Mouse (Mus musculus) kidney, embryonic 15.5 days (tissue): ENCODE results near the gene Snrpb2. TPM values are rescaled to one million over a fixed set of nuclear protein-coding genes. Genes with fewer than 3 reads are reported as not detected.

ENCODE experiments used
- ATAC-seq: fragments of 200-750 bp; cut with Nextera tagmentation; replicated peaks from 2 replicates; pipeline ENCODE4 v1.8.0; 2017; ENCODE audit warnings: moderate TSS enrichment; ENCODE audit not compliant: low FRiP score
- H3K27ac ChIP-seq: fragments of 300-500 bp; sonication (generic); 2 replicates; pipeline ENCODE4 v1.5.1; 2015; ENCODE audit warnings: mild to moderate bottlenecking, inconsistent platforms
- H3K27me3 ChIP-seq: fragments of 300-500 bp; sonication (generic); 2 replicates; pipeline ENCODE4 v1.6.1; 2015; ENCODE audit warnings: inconsistent platforms
- H3K36me3 ChIP-seq: fragments of 300-500 bp; sonication (generic); 2 replicates; pipeline ENCODE4 v1.6.1; 2015; ENCODE audit warnings: inconsistent platforms
- H3K4me1 ChIP-seq: fragments of 300-500 bp; sonication (generic); 2 replicates; pipeline ENCODE4 v1.6.1; 2015; ENCODE audit warnings: inconsistent platforms
- H3K4me2 ChIP-seq: fragments of 300-500 bp; sonication (generic); 2 replicates; pipeline ENCODE4 v1.6.1; 2015; ENCODE audit warnings: moderate library complexity, mild to moderate bottlenecking, inconsistent platforms
- H3K4me3 ChIP-seq: fragments of 300-500 bp; sonication (generic); replicated peaks from 2 replicates; pipeline ENCODE4 v1.5.1; 2015; ENCODE audit warnings: mild to moderate bottlenecking, inconsistent platforms
- H3K9ac ChIP-seq: fragments of 300-500 bp; sonication (generic); 2 replicates; pipeline ENCODE4 v1.6.1; 2015; ENCODE audit warnings: mild to moderate bottlenecking, inconsistent platforms
- H3K9me3 ChIP-seq: fragments of 300-500 bp; sonication (generic); replicated peaks from 2 replicates; pipeline ENCODE4 v1.6.1; 2016; ENCODE audit warnings: inconsistent platforms
- WGBS: fragments of 180-500 bp; shearing (Covaris S2); methylation state at CpG from one replicate; pipeline ENCODE4 v1.1.7; 2015; ENCODE audit warnings: mixed read lengths; 5-methylcytosine and 5-hydroxymethylcytosine counted together
- polyA plus RNA-seq: library from polyadenylated mRNA; unstranded; fragments of >200 nt; fragmentation: Nextera tagmentation; extraction: Ambion mirVana; gene quantifications from 2 replicates; pipeline ENCODE4 v1.2.1, GENCODE M21; 2015

Snrpb2 gene
- polyA plus RNA-seq, 1 experiment from 2014 or later, result 78.3 TPM

DNA sequence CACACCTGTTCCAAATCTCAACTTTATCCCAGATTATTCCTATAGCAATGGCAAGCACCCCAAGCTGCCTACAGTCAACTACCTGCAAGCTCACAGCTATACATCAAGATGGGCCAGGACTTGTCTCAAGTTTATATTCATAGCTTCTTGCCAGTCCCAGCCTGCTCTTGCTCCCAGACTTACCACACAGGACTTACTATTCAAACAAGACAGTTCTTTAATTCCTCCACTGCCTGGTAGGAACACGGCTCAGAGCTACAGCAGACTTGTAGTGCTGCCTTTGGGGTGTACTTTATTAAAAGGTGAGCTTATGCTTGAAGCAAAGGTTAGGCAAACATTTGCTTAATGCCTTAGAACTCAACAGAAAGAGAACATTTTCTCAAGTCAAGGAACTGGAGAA lies 34.3 kb downstream of the Snrpb2 start:
- Histone ChIP-seq H3K27me3 (0 out of 2 replicates have a peak, but pooled peaks cover 4% of the 10 kb centered on the region), H3K9ac (no peak overlapping the region), H3K36me3 (no peaks in the 10 kb centered on the region), H3K4me3 (no peak overlapping the region), H3K4me2 (no peak overlapping the region), H3K9me3 (no peaks in the 10 kb centered on the region), H3K4me1 (no peaks in the 10 kb centered on the region), H3K27ac (no peak overlapping the region)
- WGBS, result 79% methylated on average over 1 of the region's 1 CpGs
- no peak for ATAC-seq

- 88% methylated on average over 1 of the region's 1 CpGs for WGBS
- no peaks in the 10 kb centered on the region for H3K9me3 ChIP-seq
Measured at GRCm38 (mm10) chr2:143113859-143114258, 51.0 kb downstream of the Snrpb2 start.

GRCm38 (mm10) chr2:143114716-143115115 lies 51.9 kb downstream of the Snrpb2 start:
- no peaks in the 10 kb centered on the region for H3K36me3 ChIP-seq
- no peaks in the 10 kb centered on the region for H3K27me3 ChIP-seq
- H3K9me3 ChIP-seq, result no peaks in the 10 kb centered on the region
- H3K4me1 ChIP-seq, result no peaks in the 10 kb centered on the region
- H3K4me3 ChIP-seq, result no peak overlapping the region
- no peak overlapping the region for H3K27ac ChIP-seq
- WGBS, result 75% methylated on average over 4 of the region's 4 CpGs
- ATAC-seq, result no peak
- no peak overlapping the region for H3K4me2 ChIP-seq
- H3K9ac ChIP-seq, result no peak overlapping the region

More at GRCm38 (mm10) chr2:143113859-143114258, 51.0 kb downstream of the Snrpb2 start:
- H3K27me3 ChIP-seq, result no peaks in the 10 kb centered on the region
- no peak overlapping the region for H3K4me2 ChIP-seq
- no peaks in the 10 kb centered on the region for H3K4me1 ChIP-seq
- no peak overlapping the region for H3K4me3 ChIP-seq
- H3K9ac ChIP-seq, result no peak overlapping the region
- no peaks in the 10 kb centered on the region for H3K36me3 ChIP-seq
- no peak for ATAC-seq
- H3K27ac ChIP-seq, result no peak overlapping the region

DNA sequence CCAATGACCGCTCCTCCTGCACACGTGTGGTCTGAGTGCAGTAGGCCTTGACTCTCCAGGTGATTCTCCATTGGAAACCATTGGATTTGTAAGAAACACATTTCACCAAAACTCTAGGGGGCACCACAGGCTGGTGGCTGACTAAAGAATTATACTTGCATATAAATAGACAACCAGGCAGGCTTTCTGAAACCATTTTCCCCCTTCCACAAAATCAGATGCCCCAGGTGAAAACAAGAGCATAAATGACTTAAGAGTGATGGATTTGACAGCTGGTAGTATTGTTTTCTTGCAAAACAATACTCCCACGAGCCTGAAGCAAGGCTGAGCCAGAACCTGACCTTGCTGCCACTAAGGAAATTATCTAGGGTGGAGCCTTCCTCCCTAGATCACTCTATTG lies 54.6 kb downstream of the Snrpb2 start:
- no peak overlapping the region for H3K9ac ChIP-seq
- H3K36me3 ChIP-seq, result no peaks in the 10 kb centered on the region
- 54% methylated on average over 3 of the region's 3 CpGs for WGBS
- H3K27me3 ChIP-seq, result no peaks in the 10 kb centered on the region
- no peak overlapping the region for H3K4me3 ChIP-seq
- no peaks in the 10 kb centered on the region for H3K4me1 ChIP-seq
- no peak overlapping the region for H3K27ac ChIP-seq
- H3K9me3 ChIP-seq, result no peaks in the 10 kb centered on the region
- no peak overlapping the region for H3K4me2 ChIP-seq
- no peak for ATAC-seq

DNA sequence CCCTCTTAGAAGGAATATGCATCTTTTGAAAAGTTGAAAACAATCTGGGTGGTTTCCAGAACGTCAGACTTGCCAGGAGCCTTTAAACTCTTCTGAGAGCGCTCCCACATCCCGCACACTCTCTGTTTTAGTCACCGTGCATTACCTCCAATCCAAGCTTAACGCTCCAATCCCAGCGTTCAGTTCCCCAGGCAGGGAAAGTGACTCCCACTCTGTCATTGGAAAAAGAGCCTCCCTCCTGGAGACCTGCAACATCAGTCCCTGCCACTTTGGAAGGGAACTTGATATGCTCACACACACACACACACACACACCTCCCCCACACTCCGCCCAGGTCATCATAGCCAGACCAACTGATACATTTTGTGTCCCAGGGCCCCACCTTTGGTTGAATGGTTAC lies 55.4 kb downstream of the Snrpb2 start:
- ATAC-seq, result no peak
- no peaks in the 10 kb centered on the region for H3K9me3 ChIP-seq
- H3K27ac ChIP-seq, result no peak overlapping the region
- no peak overlapping the region for H3K4me3 ChIP-seq
- H3K27me3 ChIP-seq, result no peaks in the 10 kb centered on the region
- 69% methylated on average over 7 of the region's 7 CpGs for WGBS
- H3K4me1 ChIP-seq, result no peaks in the 10 kb centered on the region
- H3K36me3 ChIP-seq, result no peaks in the 10 kb centered on the region
- no peak overlapping the region for H3K9ac ChIP-seq
- H3K4me2 ChIP-seq, result no peak overlapping the region

Other genes starting within 250 kb of the Snrpb2 start
- 15.1 and 17.0 TPM in 2 replicates for gene Kif16b, start 161.5 kb upstream of the Snrpb2 start, polyA plus RNA-seq
- gene Otor, start 15.4 kb downstream of the Snrpb2 start, polyA plus RNA-seq, result 0.32 and 0.35 TPM in 2 replicates